Mouse (Mus musculus): ENCODE measurements around the gene Cryz.
A peak's percentile ranks its signal among the peaks of the same experiment; 100 is the strongest.
"Not testable (repeated sequence)": the region's sequence is repeated elsewhere in the genome, so short reads cannot be mapped to it uniquely, and the experiment has no call there.

Cryz gene

GRCm38 (mm10) chr3:154611888-154612287 is 15.4 kb downstream of the Cryz start:
- DNase-seq (ENCODE audit: low read depth, low spot score): no peak

- no peak for DNase-seq (ENCODE audit: low read depth, low spot score)
Measured at GRCm38 (mm10) chr3:154614771-154615170, 18.3 kb downstream of the Cryz start.

GRCm38 (mm10) chr3:154615304-154615703 is 18.8 kb downstream of the Cryz start:
- no peak for DNase-seq (ENCODE audit: low read depth, low spot score)

- DNase-seq (ENCODE audit: low read depth, low spot score): no peak
Measured at GRCm38 (mm10) chr3:154616106-154616505, 19.6 kb downstream of the Cryz start.

GRCm38 (mm10) chr3:154628284-154628683 is 31.8 kb downstream of the Cryz start:
- no peak for DNase-seq (ENCODE audit: low read depth, low spot score)

- DNase-seq (ENCODE audit: low read depth, low spot score): not testable (repeated sequence)
Measured at GRCm38 (mm10) chr3:154631281-154631680, 34.8 kb downstream of the Cryz start.

GRCm38 (mm10) chr3:154633091-154633490 is 36.6 kb downstream of the Cryz start:
- DNase-seq (ENCODE audit: low read depth, low spot score): no peak

- DNase-seq (ENCODE audit: low read depth, low spot score): peak; percentile 50
Measured at GRCm38 (mm10) chr3:154646638-154647442, 50.3 kb downstream of the Cryz start.

GRCm38 (mm10) chr3:154647443-154647780 is 50.9 kb downstream of the Cryz start:
- no peak for DNase-seq (ENCODE audit: low read depth, low spot score)

- DNase-seq (ENCODE audit: low read depth, low spot score): no peak
Measured at GRCm38 (mm10) chr3:154649411-154650285, 53.1 kb downstream of the Cryz start.

- DNase-seq (ENCODE audit: low read depth, low spot score): no peak
Measured at GRCm38 (mm10) chr3:154651192-154651821, 54.8 kb downstream of the Cryz start.

- peak; percentile 58 for DNase-seq (ENCODE audit: low read depth, low spot score)
Measured at GRCm38 (mm10) chr3:154652581-154653420, 56.3 kb downstream of the Cryz start.

- no peak for DNase-seq (ENCODE audit: low read depth, low spot score)
Measured at GRCm38 (mm10) chr3:154653454-154653853, 56.9 kb downstream of the Cryz start.

- DNase-seq (ENCODE audit: low read depth, low spot score): no peak
Measured at GRCm38 (mm10) chr3:154654284-154654683, 57.8 kb downstream of the Cryz start.

- no peak for DNase-seq (ENCODE audit: low read depth, low spot score)
Measured at GRCm38 (mm10) chr3:154654901-154655300, 58.4 kb downstream of the Cryz start.

- DNase-seq (ENCODE audit: low read depth, low spot score): no peak
Measured at GRCm38 (mm10) chr3:154655711-154656110, 59.2 kb downstream of the Cryz start.

- no peak for DNase-seq (ENCODE audit: low read depth, low spot score)
Measured at GRCm38 (mm10) chr3:154663545-154663944, 67.0 kb downstream of the Cryz start, which contains the start of gene Erich3. TSS of gene Erich3 (plus strand) at chr3:154663859.

GRCm38 (mm10) chr3:154663976-154664581 is 67.6 kb downstream of the Cryz start:
- peak; percentile 52 for DNase-seq (ENCODE audit: low read depth, low spot score)

- DNase-seq (ENCODE audit: low read depth, low spot score): no peak
Measured at GRCm38 (mm10) chr3:154664636-154665035, 68.1 kb downstream of the Cryz start.

GRCm38 (mm10) chr3:154668485-154668884 is 72.0 kb downstream of the Cryz start:
- DNase-seq (ENCODE audit: low read depth, low spot score): no peak

- DNase-seq (ENCODE audit: low read depth, low spot score): no peak
Measured at GRCm38 (mm10) chr3:154670584-154670983, 74.1 kb downstream of the Cryz start.

Data from brain, embryonic 18.5 days (tissue).